Mouse (Mus musculus) embryo, embryonic 10 days (tissue): ENCODE data around the gene Timm23.

ENCODE experiments used
- DNase-seq: peaks from one replicate; pipeline ENCODE4 v3.0.0-alpha.2; 2015; ENCODE audit warnings: low spot score

Gene Timm23

GRCm38 (mm10) chr14:32134293-32134692 lies 67.4 kb downstream of the Timm23 start:
- no peak for DNase-seq

- no peak for DNase-seq
These were observed 69.9 kb downstream of the Timm23 start for GRCm38 (mm10) chr14:32131836-32132235.
